Mouse (Mus musculus): Measurements from ENCODE around the gene Klc4.

DNA sequence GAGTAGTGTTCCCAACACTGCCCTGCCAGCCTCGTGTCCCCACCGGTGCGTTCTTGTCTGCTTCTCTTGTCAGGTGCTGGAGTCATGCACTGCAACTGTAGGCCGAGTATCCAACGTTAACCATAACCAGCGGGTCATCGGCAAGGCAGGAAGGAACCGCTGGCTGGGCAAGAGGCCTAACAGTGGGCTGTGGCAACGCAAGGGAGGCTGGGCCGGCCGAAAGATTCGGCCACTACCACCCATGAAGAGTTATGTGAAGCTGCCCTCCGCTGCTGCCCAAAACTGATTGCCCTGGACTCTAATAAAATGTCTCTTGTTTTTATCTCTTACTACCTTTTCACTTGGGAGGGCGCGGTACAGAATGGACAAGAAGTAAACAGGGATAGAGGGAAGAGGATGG, 4.0 kb upstream of the Klc4 start:
- TF ChIP-seq CTCF (IDR thresholded peaks at IDR 0.05; ENCODE audit: borderline replicate concordance, control insufficient read depth, extremely low read depth, insufficient read depth, low read length, poor library complexity) (no peak), POLR2A (IDR thresholded peaks at IDR 0.05; ENCODE audit: control insufficient read depth, extremely low read depth, insufficient read depth, low read length, poor library complexity) (no peak)
